Mouse (Mus musculus): ENCODE data around the gene Ints14.

DNA sequence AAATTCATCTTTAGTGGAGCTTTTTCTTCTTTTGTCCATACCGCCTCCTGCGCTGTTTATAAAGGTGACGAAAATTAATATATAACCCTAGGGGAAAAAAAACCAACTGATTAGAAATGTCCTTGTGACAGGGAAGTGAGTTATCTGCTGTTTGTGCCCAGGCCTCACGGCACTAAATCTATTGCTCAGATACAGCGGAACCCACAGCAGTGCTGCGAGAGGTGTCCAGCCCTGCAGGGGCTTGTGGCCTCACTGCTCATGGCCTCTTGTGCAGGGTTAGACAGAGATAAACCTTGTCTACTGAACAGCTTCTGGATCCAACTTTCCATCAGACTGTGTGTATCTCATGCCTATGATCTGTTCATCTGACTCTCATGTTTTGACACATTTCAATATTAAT lies 27.7 kb downstream of the Ints14 start:
- no peak for TF ChIP-seq CTCF (IDR thresholded peaks at IDR 0.05; ENCODE audit: low read depth, low read length)
- TF ChIP-seq GATA1 (IDR thresholded peaks at IDR 0.05; ENCODE audit: borderline replicate concordance, low read length): no peak

Data from G1E (cell line).